Mouse (Mus musculus) kidney, adult 10 weeks (tissue): ENCODE measurements around the gene Nup214. TPM values are rescaled to one million over a fixed set of nuclear protein-coding genes. Genes with fewer than 3 reads are reported as not detected.

Source experiments
- polyA plus RNA-seq: library from polyadenylated mRNA; stranded (reverse); fragments of 350-450 nt; fragmentation: Illumina TruSeq; extraction: RNeasy Lipid Tissue Mini Kit (QIAGEN cat#74804); gene quantifications from one replicate; pipeline ENCODE4 v1.2.3, GENCODE M21; 2014; ENCODE audit warnings: low read depth, low replicate concordance

Nup214 gene
- polyA plus RNA-seq, result 41.7 TPM

DNA sequence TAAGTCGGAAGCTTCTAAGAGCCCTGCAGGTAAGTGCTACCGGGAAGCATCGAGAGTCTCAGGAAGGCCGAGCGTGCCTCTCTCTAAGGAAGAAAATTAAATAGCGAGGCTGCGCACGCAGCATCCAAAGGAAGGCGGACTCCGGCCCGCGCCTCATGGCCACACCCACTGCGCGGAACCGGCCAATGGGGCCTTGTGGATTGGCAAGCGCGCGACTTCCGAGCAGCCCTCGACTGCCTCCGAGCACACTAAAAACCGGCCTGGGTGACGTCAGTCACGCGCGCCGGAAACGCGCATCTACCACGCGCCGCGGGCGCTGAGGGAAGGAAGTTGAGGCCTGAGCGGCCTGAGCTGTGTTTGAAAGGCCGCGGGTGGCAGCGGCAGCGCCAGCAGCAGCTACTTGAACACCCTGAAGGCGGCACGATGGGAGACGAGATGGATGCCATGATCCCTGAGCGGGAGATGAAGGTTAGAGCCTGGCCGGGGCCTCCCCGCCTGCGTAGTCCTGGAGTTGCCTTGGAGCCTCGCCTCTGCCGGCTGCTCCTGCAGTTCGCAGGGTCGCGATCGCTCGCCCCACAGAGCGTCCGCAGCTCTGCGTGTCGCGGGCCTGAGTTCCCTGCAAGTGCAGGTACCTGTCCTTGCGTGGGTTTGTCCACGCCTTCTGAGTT lies at the start of gene Nup214:
Gene Nup214, plus strand, starts transcription at position 296 of the 668 bp plus-strand sequence.

GRCm38 (mm10) chr2:31950058-31950871 lies 24.0 kb upstream of the Nup214 start, which contains the start of gene Aif1l:
Gene Aif1l (plus strand): TSS chr2:31950139.

DNA sequence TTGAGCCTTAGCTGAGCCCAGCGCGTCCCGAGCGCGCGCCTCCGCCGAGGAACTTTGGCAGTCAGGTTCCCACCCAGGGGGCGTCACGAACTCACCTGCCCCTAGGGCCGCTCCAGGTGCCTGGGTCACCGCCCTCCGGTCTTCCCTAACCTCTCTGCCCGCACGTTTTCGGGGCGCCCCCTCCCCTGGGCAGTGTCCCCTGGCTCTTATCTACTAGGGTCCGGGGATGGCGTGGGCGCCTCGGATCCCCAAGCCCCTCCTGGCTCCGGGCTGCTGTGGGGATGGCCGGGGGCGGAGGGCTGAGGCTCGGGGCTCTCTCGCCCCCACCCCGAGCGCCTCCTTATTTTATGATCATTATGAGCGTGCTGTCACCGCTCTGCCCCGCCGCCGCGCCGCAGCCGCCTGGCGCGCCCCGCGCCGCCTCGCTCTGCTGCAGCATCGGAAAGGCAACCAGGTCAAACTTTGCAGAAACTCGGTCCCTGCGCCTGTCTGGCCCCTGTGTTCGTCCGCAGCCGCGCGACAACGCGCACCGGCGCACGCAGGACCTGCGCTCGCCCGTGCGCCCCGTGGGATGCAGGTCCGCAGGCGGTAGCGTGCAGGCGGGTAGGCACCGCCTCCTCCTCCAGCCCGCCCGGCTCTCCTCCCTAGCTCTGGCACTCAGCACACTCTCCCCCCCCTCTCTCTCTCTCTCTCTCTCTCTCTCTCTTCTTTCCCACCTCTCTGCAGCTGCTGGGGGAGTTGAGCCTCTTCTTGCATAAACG lies 110.1 kb downstream of the Nup214 start, which contains the start of gene Fam78a:
Gene Fam78a, minus strand, starts transcription at position 747 of the 761 bp plus-strand sequence.

GRCm38 (mm10) chr2:32095351-32096121 lies 121.3 kb downstream of the Nup214 start, which contains the start of gene Plpp7:
Gene Plpp7 (plus strand): TSS chr2:32095528.

Other genes starting within 250 kb of the Nup214 start
- not detected for gene Qrfp, start 163.9 kb upstream of the Nup214 start, polyA plus RNA-seq
- not detected for gene Fibcd1, start 128.4 kb upstream of the Nup214 start, polyA plus RNA-seq
- 0.89 TPM for gene Lamc3, start 87.1 kb upstream of the Nup214 start, polyA plus RNA-seq
- 155 TPM for gene Aif1l, start 24.3 kb upstream of the Nup214 start, polyA plus RNA-seq
- gene Fam78a, start 110.4 kb downstream of the Nup214 start, polyA plus RNA-seq, result 0.40 TPM
- not detected for gene Plpp7, start 121.1 kb downstream of the Nup214 start, polyA plus RNA-seq
- 21.5 TPM for gene Prrc2b, start 176.6 kb downstream of the Nup214 start, polyA plus RNA-seq